Mouse (Mus musculus) ovary, postnatal 10 days (tissue): Measurements from ENCODE around the gene Cog2.

Source experiments
- DNase-seq: peaks from one replicate; pipeline ENCODE4 v3.0.0; 2022; ENCODE audit warnings: low spot score

Cog2 gene

DNA sequence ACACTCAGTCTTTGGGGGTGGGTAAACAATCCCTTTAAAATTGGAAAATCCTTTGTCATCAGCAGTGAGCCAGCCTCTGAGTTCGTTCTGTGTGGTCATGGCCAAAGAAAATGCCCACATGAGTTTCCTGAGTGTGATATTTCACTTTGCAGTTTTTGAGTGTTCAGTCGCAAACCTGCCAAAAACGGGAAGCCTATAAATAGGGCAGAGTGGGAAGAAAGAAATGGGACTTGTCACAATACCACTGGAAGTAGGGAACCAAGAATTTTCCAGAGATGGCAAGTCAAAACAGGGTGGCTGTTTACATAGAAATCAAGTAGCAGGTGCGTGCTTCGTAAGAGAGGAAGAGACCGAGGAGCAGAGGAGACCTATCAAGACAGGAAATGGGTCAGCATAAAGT lies 4.0 kb upstream of the Cog2 start:
- no peak for DNase-seq

DNA sequence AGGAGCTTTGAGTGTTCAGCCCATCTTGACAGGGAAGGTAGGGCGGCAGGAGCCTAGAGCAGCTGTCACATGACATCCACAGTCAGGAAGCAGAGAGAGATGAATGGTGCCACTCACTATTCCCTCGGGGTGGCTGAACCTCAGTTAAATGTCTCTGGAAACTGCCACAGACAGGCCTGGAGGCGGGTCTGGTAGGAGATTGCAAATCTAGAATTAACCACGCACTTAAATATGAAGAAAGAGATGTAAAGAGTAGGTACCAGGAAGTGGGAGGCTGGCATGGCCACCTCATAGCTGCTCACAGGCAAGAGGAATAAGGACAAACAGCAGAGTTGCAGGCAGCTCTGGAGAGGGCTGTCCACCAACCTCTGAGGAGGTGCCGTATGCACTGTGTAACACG lies 3.4 kb upstream of the Cog2 start:
- DNase-seq, result no peak

DNA sequence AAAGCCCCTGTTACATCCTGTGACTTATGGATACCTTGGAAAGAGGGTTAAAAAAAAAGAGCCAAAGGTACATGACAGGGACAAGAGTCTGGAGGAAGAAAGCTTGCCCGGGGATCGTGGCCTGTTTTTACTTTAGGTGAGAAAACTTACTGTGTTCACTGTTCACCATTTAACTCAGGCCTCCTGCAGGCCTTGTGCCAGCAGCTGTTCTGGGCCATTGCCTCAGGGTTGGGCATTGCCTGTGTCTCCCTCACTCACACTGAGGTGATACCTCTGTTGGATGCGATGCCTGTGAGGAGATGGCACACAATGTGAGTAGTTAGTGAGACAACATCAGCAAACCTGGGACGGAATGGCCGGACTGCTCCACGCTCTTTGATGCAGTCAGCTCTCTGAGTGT lies 1.4 kb downstream of the Cog2 start:
- no peak for DNase-seq

- no peak for DNase-seq
Measured at GRCm38 (mm10) chr8:124526261-124526660, 5.7 kb downstream of the Cog2 start.

DNA sequence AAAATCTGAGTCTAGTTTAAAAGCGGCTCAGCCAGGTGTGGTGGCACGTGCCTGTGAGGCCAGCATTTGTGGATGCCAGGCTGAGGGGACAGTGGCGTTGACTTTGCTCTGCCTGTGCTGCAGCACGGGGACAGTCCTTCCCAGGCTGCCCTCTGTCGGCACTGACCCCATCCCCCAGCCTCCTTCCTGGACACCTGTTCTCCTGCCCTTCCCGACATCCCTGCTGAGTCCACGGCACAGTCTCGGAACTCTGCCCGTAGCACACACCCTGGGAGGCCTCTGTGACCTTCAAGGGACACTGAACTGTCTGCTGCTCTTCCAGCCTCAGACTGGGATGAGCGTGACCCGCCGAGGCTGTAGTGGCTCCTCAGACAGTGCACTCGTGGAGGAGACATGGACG lies 9.5 kb downstream of the Cog2 start:
- no peak for DNase-seq

- no peak for DNase-seq
Measured at GRCm38 (mm10) chr8:124530556-124530955, 10.0 kb downstream of the Cog2 start.

DNA sequence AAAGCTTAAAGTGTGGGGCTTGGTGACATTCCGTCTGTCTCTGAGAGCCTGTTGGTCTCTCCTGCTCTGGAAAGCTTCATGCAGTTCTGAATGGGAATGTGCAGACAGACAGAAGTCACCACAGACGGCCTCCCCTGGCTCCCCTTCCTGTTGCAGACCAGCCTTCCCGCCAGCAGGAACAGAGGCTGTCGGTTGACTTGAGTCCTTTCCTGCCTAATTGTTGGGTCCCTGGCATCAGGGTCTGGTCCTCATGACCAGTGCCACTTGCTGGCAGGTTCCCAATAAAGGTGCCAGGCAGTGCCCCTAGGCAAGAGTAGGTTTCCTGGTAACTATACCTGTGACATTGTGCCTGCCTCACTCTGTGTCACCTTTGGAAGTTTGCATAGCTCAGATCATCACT lies 10.4 kb downstream of the Cog2 start:
- no peak for DNase-seq

- no peak for DNase-seq
Measured at GRCm38 (mm10) chr8:124532626-124533025, 12.1 kb downstream of the Cog2 start.

DNA sequence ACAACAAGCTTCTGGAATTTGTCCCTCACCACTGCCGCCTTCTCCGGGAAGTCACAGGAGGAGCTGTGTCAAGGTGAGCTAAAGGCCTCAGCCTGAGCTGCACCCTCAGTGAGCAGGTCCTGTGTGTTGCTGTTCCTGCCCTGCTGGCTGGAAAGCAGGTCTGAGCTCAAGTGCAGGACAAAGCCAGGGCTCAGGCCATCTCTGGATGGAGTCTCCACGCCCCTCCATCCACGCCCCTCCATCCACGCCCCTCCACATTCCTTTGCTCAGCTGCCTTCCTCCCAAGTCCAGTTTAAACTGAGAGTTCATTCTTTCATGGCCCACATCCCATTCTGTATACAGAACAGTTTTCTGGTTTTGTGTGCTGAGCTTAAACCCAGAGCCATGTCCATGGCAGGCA lies 14.9 kb downstream of the Cog2 start:
- no peak for DNase-seq

DNA sequence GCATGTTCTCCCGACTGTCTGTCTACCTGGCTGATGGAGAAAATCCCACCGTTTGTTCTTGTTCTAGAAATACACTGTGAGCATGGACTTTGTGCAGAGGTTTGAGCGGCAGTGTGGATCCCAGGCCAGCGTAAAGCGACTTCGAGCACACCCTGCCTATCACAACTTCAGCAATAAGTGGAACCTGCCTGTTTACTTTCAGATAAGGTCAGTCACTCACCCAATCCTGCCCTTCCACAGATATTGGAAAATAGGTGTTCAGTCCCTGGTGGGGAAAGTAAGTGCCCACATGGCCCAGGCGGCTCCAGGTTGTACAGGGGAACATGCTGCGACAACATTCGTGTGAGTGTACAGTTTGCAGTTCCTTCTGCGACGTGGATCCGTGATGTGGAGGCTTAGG lies 20.3 kb downstream of the Cog2 start:
- no peak for DNase-seq

GRCm38 (mm10) chr8:124542001-124542400 lies 21.4 kb downstream of the Cog2 start:
- no peak for DNase-seq

GRCm38 (mm10) chr8:124543272-124543671 lies 22.7 kb downstream of the Cog2 start:
- DNase-seq, result no peak

DNA sequence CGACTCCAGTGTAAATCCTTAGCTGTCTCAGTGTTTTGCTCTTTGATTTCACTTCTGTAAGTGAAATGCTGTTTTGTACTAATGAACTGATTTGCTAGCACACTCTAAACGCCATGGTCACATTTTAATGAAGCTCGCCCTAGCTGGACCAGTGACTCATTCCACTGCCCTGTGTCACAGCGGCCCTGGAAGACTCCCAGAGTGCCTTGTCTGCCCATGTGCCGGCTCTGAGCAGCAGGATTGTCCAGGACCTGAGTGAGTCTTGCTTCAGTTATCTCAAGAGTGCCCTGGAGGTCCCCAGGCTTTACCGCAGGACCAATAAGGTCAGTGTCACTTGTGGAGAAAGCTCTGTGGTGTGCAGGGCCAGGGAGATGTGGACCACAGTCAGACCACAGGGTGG lies 25.8 kb downstream of the Cog2 start:
- DNase-seq, result no peak

GRCm38 (mm10) chr8:124546815-124547214 lies 26.2 kb downstream of the Cog2 start:
- DNase-seq, result no peak

GRCm38 (mm10) chr8:124547269-124547668 lies 26.7 kb downstream of the Cog2 start:
- no peak for DNase-seq

GRCm38 (mm10) chr8:124548187-124548586 lies 27.6 kb downstream of the Cog2 start:
- DNase-seq, result no peak

DNA sequence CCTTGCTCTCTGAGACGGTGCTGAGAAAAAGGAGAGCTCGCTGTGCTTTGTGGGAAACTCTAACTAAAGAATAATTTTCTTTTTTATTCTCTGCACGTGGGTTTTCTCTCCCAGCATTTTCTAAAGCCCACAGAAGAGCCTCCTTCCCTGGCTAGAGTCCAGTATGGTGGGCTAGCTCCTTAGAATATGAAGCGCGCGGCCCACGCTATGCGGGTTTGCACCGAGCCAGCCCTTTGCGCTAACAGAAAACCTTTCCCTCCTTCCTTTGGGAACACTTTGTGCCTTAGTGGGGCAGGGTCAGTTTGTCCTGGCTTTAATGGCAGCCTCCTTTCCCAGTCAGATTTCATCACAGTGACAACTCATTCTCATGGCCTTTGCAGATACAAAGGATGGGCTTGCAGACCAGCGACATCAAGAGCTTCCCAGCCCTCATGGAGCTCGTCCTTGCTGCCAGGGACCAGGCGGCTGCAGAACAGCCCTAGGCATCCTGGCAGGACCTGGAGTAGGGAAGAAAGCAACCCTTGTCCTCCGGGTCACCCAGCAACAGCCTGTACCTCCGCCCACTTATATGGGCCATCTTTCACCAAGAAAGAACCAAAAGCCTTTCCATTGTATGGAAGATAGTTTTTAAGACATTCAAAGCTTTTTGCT lies 30.6 kb downstream of the Cog2 start:
- DNase-seq, result no peak

DNA sequence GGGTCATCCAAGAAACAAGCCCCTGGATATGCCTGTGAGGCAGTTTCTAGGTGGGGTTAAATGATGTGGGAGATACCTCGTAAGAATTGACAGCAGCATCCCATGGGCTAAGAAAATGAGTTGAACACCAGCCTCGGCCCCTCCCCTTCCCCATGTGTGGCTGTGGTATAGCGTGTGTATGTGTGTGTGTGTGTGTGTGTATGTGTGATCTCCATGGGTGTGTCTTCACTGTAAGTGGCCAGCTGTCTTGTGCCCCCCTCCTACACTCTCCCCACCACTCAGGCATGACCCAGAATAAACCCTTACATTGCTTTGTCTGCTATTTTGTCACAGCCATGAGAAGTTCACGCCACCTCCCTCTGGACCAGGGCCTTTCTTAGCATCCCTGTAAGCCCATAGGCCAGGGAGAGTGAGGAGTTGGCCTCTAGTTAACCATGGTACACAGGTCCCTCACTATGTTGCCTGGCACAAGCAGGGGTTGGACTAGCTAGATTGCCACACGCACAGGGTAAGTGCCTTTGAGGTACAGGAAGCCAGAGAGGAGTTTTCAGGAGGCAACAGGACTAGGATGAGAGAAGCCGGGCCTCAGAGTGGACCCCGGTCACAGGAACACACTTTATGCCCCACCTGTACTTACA lies 34.7 kb downstream of the Cog2 start:
- no peak for DNase-seq

- no peak for DNase-seq
Measured at GRCm38 (mm10) chr8:124556164-124556563, 35.6 kb downstream of the Cog2 start.

DNA sequence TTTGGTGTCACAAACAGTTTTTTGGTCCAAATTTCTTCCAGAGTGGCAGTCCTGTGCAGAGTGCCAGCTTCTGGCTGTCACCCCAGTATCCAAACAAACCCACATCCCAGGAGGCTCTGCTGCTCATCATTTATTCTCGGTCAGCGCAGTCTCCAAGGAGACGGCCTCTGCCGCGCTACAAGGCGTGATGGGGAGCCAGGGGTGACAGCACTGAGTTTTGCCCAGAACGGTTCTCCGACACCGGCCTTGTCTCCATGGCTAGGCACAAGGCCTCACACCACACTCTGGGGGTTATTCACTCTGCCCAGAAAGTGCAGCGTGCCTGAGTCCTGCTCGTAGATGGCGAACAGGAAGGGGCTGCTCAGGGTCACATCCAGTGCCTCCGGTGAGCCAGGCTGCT lies 36.1 kb downstream of the Cog2 start:
- no peak for DNase-seq

DNA sequence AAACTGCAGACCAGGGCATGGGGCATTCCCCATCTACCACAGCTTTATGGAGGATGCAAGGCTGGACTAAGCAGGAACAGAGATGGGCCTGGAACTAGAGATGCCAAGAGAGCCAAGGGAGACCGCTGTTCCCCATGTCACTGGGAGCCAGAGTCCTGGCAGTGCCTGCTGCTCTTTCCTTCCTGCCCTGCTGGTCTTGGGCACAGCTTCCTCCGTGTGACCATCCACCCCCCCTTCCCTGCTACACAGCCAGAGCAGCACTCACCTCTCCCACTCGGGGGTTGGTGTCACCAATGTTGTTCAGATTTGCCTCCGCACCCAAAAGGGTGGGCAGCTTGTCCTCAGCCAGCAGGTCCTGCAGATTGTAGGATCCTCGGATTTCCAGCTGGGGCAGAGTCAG lies 36.9 kb downstream of the Cog2 start:
- DNase-seq, result no peak

GRCm38 (mm10) chr8:124567126-124567525 lies 46.6 kb downstream of the Cog2 start:
- no peak for DNase-seq

DNA sequence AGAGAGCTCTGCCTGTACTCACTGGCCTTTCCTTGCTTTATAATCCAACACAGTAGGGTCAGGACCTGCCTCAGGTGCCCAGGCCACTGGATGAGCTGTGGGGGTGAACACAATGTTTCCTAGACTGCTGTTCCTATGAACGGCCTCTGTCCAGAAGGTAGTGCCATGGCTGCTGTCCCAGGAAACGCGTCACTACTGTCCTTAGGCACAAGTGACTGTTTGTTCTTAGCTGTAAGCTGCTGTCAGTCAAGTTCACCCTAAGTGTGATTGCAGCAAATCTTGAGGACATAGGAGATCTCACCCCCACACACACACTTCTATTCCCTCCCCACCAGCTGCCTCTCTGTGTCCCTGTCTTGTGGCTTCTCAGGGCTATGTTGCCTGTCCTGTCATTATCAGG lies 47.0 kb downstream of the Cog2 start:
- no peak for DNase-seq

- no peak for DNase-seq
Measured at GRCm38 (mm10) chr8:124569100-124569499, 48.5 kb downstream of the Cog2 start.
